Comparison of ENCODE assay signal across 9 mouse cellular contexts in genomic region chr4:135656094-135656589, GRCm38 (mm10). TPM values are rescaled to one million over a fixed set of nuclear protein-coding genes. Genes with fewer than 3 reads are reported as not detected.
A peak's percentile ranks its signal among the peaks of the same experiment; 100 is the strongest.
DNase-seq lines count a peak whose midpoint lies in the region; ATAC-seq lines count a peak whose summit lies in the region.
"Had no signal": no experiment of that assay in that cellular context is flagged by ENCODE, and none has a peak within 500 bp of the region (broad histone marks: within the 10 kb centered on the region; RNA-seq: fewer than 3 reads in every experiment).

No protein-coding gene starts in this region.

- H3K4me3 ChIP-seq in neural tube, embryonic 13.5 days, result no peak overlapping the region
- H3K4me3 ChIP-seq in heart, embryonic 15.5 days, result no peak overlapping the region
- H3K4me3 ChIP-seq in neural tube, embryonic 15.5 days (replicated peaks), result no peak overlapping the region
- H3K4me3 ChIP-seq: erythroblast, embryonic 14.5 days had no signal

- peaks cover 28% of the 10 kb centered on the region for H3K4me1 ChIP-seq in neural tube, embryonic 13.5 days (replicated peaks)
- H3K4me1 ChIP-seq in heart, embryonic 15.5 days (replicated peaks), result peaks cover 79% of the 10 kb centered on the region
- H3K4me1 ChIP-seq in neural tube, embryonic 15.5 days, result peaks cover 19% of the 10 kb centered on the region

- no peaks in the 10 kb centered on the region for H3K27me3 ChIP-seq in neural tube, embryonic 13.5 days
- H3K27me3 ChIP-seq in heart, embryonic 15.5 days, result no peaks in the 10 kb centered on the region
- no peaks in the 10 kb centered on the region for H3K27me3 ChIP-seq in neural tube, embryonic 15.5 days (replicated peaks)

- 41% methylated on average over 10 of the region's 10 CpGs for WGBS in neural tube, embryonic 13.5 days
- 14% methylated on average over 10 of the region's 10 CpGs for WGBS in heart, embryonic 15.5 days
- 44% methylated on average over 10 of the region's 10 CpGs for WGBS in neural tube, embryonic 15.5 days

- peak; percentile 43; the same call in 1 of the 2 replicates for ATAC-seq in neural tube, embryonic 13.5 days (ENCODE audit: low read depth)
- peak; percentile 59 for ATAC-seq in heart, embryonic 15.5 days (replicated peaks; ENCODE audit: insufficient number of reproducible peaks, insufficient read depth, low FRiP score, low read depth)
- ATAC-seq in neural tube, embryonic 15.5 days (ENCODE audit: low FRiP score), result no peak

- no peak for DNase-seq in neural tube, embryonic 10.5 days (ENCODE audit: extremely low spot score, low spot score)
- peak; percentile 35 to 49 for DNase-seq in kidney, postnatal 25 days
- DNase-seq in T-cell, adult 2 months (ENCODE audit: low spot score), result no peak
- DNase-seq in right cerebral cortex, postnatal 10 days (ENCODE audit: low spot score in 2 of 2), result no peak
- no peak for DNase-seq in adrenal gland, adult 18-20 months (ENCODE audit: low spot score in 2 of 2)

- H3K9ac ChIP-seq in neural tube, embryonic 13.5 days, result no peak overlapping the region
- H3K9ac ChIP-seq in heart, embryonic 15.5 days, result no peak overlapping the region
- no peak overlapping the region for H3K9ac ChIP-seq in neural tube, embryonic 15.5 days (replicated peaks)

- H3K27ac ChIP-seq in neural tube, embryonic 13.5 days (replicated peaks), result no peak overlapping the region
- H3K27ac ChIP-seq in heart, embryonic 15.5 days, result peak overlapping the region; percentile 91
- no peak overlapping the region for H3K27ac ChIP-seq in neural tube, embryonic 15.5 days (replicated peaks)

- H3K4me2 ChIP-seq in neural tube, embryonic 13.5 days, result 0 out of 2 replicates have a peak overlapping the region, but pooled peaks have one; percentile 5
- peak overlapping the region; percentile 24 for H3K4me2 ChIP-seq in heart, embryonic 15.5 days
- H3K4me2 ChIP-seq in neural tube, embryonic 15.5 days, result 0 out of 2 replicates have a peak overlapping the region, but pooled peaks have one; percentile 9

- no peaks in the 10 kb centered on the region for H3K36me3 ChIP-seq in neural tube, embryonic 13.5 days
- H3K36me3 ChIP-seq in heart, embryonic 15.5 days, result no peaks in the 10 kb centered on the region
- no peaks in the 10 kb centered on the region for H3K36me3 ChIP-seq in neural tube, embryonic 15.5 days

- no peaks in the 10 kb centered on the region for H3K9me3 ChIP-seq in neural tube, embryonic 13.5 days
- H3K9me3 ChIP-seq in heart, embryonic 15.5 days (replicated peaks), result no peaks in the 10 kb centered on the region
- no peaks in the 10 kb centered on the region for H3K9me3 ChIP-seq in neural tube, embryonic 15.5 days (replicated peaks)

RNA-seq across cellular contexts. Expression of gene Ifnlr1, which starts 29.9 kb away (rescaled TPM):
- polyA plus RNA-seq in neural tube, embryonic 13.5 days (2015; fragmentation: Nextera tagmentation; extraction: Ambion mirVana), result 0.08 and 0.39 TPM in 2 replicates
- 0.64 and 0.94 TPM in 2 replicates for polyA plus RNA-seq in heart, embryonic 15.5 days (2015; fragmentation: Nextera tagmentation; extraction: Ambion mirVana)
- polyA plus RNA-seq in neural tube, embryonic 15.5 days (2015; fragmentation: Nextera tagmentation; extraction: Ambion mirVana), result 0.46 and 0.47 TPM in 2 replicates
- total RNA-seq in adrenal gland, adult 18-20 months (2021), result under 1 TPM; 0.10 to 0.19 TPM
- polyA plus RNA-seq: erythroblast, embryonic 14.5 days had no signal

Comparison
In these comparisons a context has a peak if more than half of its experiments do, and no peak if none do; other contexts are left out.
1. DNase-seq: peak in kidney, postnatal 25 days (2 of 2); none in neural tube, embryonic 10.5 days (single experiment), T-cell, adult 2 months (single experiment), right cerebral cortex, postnatal 10 days (0 of 2) and adrenal gland, adult 18-20 months (0 of 2).
2. Peak in every context shown above with its lines, with median percentiles within 50 percentile points of each other: H3K4me2 ChIP-seq.